Mouse (Mus musculus): ENCODE measurements at regions not wholly inside any gene's neighbourhood (a gene's known extent, or its start where the extent isn't known, plus 50 kb on each side); places are given as distances from the start of the nearest gene placed in this dataset.

DNA sequence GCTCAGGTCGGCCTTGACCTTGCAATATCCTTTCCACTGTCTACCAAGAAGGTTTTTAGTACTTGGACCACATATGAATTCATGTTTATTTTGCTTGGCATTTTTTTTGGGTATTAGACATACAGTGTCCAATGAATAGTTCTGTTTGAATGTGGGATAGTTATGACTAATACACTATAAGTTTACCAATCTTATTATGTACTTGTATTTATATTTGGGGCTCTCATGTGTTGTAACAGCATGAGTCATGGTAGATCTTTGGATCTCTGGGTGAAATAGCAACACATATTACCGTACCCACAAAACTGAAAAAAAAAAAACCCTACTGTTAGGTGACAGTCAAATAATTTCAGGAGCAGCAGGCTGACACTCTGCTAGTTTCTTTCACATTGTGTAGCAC is 667.7 kb upstream of the Robo1 start:
- no peak for TF ChIP-seq CTCF (IDR thresholded peaks at IDR 0.05; ENCODE audit: low read depth)
- no peak for TF ChIP-seq EP300 (IDR thresholded peaks at IDR 0.05; ENCODE audit: low read depth)
